Mouse (Mus musculus): ENCODE measurements around the gene Tmco1.
"Not testable (repeated sequence)": the region's sequence is repeated elsewhere in the genome, so short reads cannot be mapped to it uniquely, and the experiment has no call there.

Tmco1 gene

DNA sequence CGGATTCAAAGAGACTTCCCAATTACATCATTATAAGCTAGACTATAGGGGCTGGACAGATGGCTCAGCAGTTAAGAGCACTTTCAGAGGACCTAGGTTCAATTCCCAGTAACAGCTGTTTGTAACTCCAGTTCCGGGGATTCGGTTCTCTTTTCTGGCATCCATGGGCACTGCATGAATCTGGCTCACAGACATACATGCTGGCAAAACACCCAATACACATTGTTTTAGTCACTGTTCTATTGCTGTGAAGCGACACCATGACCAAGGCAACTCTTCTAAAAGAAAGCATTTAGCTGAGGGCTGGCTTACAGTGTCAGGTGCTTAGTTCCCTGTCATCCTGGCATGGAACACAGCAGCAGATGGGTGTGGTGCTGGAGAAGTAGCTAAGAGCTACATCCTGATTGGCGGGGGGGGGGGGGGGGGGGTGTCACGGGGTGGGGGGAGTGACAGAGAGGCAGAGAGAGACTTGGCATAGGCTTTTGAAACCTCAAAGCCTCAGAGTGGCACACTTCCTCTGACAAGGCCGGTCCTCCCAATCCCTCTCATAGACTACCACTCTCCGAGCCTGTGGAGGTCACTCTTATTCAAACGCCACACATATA is 31.1 kb downstream of the Tmco1 start:
- DNase-seq = peak; percentile 66 to 67

DNA sequence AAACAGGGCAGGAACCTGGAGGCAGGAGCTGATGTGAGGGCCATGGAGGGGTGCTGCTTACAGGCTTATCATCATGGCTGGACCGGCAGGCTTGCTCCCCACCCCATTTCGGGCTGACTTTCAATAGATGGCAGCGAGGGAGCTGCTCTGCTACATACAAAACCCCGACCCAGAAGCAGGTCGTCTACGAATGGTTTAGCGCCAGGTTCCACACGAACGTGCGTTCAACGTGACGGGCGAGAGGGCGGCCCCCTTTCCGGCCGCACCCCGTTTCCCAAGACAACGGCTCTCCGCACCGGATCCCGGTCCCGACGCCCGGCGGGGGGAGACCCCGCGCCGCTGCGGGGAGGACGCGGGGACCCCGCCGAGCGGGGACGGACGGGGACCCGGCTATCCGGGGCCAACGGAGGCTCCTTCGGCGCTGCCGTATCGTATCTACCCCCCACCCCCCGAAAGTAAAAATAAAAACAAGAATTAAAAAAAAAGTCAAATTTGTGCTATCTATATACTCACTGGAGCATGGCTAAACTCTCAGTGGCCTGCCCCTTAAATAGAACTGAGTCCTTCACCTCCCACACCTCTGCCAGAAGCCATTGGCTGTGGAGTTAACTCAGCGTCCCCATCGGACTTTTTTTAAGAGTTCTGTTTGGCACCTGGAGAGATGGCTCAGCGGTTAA is 32.1 kb downstream of the Tmco1 start:
- DNase-seq = peak; percentile 17 to 21

DNA sequence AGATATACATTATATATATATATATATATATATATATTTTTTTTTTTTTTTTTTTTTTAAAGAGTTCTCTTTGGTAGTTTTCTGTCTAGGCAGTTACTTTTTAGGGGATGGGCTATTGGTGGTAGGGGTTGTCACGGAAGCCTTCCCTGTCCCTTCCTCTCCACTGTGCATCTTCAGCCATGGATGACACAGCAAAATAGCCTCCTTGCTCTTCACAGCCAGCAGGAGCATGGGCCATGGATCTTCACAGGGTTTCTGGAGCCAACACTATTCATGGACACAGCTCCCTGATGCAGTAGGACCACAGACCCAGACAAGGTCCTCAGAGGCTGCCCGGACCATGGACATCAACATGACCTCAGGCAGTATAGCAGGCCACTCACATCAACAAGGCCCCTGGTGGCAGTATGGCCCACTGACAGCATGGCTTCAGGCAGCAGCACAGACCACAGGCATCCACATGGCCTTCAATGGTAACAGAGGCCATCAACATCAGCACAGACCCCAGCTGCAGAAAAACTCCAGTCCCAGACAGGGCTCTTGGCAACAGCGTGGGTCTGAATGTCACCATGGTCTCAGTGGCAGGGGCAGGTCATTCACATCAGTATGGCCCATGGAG is 32.8 kb downstream of the Tmco1 start:
- no peak for DNase-seq

DNA sequence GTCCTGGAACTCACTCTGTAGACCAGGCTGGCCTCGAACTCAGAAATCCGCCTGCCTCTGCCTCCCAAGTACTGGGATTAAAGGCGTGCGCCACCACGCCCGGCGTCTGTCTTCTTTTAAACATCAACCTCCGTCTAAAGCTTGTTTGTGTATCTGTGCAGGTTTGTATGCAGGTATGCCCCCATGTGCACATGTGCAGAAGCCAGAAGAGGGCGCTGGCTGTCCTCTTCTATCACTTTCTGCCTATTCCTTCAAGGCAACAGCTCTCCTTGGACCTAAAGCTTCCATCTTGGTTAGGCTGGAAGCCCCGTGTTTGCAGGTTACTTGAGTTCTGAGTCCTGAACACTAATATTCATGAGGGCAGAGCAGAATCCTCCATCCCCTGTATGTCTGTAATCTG is 34.7 kb downstream of the Tmco1 start:
- no peak for DNase-seq

DNA sequence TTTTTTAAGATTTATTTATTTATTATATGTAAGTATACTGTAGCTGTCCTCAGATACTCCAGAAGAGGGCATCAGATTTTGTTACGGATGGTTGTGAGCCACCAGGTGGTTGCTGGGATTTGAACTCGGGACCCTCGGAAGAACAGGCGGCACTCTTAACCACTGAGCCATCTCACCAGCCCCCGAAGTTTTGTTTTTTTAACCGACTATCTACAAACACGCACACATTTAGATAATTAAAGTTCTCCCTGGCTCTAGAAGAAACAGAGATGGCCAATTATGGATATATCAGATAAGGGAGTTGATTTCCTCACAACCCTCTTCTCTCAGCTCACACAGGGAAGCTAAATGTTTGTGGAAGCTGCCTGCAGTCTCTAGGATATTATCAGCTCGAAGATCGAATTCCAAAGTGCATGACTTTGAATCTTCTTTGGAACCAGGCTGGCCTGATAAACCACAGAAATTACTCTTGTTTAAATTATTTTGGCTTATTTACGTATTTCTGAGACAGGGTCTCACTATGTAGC is 37.9 kb downstream of the Tmco1 start:
- not testable (repeated sequence) for DNase-seq

DNA sequence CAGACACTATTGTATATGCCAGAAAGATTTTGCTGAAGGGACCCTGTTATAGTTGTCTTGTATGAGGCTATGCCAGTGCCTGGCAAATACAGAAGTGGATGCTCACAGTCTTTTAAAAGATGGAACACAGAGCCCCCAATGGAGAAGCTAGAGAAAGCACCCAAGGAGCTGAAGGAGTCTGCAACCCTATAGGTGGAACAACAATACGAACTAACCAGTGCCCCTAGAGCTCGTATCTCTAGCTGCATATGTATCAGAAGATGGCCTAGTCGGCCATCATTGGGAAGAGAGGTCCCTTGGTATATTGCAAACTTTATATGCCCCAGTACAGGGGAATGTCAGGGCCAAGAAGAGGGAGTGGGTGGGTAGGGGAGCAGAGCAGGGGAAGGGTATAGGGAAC is 41.0 kb downstream of the Tmco1 start:
- not testable (repeated sequence) for DNase-seq

DNA sequence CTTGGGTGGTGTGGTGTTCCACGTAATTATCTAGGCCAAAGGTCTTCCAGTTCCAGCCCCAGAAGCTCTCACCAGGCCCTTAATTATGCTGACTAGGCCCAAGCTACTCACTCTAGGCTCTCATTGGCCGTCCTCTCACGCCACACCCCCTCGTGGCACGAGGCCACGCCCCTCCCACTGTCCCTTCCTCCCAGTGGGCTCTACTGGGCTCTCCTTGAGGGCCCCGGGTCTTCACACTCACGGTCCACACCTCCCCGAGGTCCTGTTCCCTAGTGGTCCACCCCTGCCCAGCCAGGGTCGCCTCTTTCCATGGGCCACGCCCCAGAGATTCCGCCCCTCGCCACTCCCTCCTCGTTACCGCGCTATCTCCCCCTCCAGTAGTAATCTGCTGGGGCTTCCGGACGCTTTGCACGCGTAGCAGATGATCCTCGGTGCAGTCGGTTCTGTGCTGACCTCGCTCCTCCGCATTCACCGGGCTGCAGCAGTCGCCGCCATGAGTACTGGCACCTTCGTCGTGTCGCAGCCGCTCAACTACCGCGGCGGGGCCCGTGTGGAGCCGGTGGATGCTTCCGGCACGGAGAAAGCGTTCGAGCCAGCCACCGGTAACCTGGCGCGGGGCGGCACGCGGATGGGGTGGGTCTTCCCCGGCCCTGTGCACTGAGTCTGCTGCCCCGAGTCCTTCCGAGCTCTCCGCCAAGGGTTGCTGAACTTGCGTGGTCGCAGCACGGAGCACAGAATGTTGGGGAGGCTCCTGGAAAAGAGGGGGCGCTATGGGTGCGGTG is 41.8 kb downstream of the Tmco1 start, which contains the start of gene Aldh9a1:
Gene Aldh9a1, plus strand, starts transcription at position 177 of the 782 bp plus-strand sequence.
- DNase-seq = peak; percentile 89 to 94

DNA sequence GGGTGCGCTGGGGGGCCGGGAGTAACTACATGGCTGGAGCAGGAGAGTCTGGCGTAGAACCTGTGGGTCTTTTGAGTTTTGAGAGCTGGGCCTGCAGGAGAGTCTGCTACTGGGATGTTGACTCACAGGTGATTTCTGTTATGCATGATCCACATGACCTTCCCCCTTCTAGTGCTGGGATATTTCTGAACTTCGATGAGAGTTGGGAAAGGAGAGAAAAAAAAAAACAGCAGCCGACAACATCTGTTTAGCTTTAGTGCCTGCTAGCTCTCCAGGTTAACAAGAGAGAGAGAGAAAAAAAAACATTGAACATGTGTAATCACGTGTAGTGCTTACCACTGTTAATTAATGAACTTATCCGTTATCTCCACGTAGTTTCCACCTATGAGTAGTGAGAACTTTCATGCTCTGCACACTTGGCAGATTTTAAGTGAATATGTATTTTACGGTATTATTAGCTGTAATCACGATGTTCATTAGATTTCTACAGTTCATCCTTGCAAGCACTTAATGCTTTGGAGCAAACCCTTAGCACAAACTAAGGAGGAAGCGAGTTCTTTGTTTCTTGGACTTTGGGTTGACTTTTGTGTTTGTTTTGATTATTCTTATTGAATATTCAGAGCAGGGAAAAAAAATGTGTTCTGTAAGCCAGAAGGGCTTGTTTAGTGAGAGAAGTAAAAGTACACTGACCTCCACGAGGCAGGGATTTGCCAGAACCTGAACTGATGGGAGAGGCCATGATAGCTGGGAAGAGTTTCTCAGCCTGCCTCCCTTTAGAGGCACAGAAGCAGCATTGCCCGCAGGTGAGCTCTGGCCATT is 42.6 kb downstream of the Tmco1 start:
- DNase-seq = no peak

DNA sequence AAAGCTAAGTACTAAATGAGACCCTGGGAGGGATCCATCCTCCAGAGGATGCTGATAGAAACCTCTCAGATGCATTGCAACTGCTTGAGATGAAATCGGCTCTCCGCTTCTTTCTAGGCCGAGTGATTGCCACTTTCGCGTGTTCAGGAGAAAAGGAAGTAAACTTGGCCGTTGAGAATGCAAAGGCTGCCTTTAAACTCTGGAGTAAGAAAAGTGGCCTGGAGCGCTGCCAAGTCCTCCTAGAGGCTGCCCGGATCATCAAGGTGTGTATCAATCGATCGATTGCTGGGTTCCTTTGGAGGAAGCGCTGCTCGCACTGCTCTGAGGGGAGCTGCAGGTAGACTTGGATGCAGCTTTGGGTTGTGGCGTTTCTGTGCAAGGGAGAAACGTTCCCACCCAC is 44.2 kb downstream of the Tmco1 start:
- no peak for DNase-seq

DNA sequence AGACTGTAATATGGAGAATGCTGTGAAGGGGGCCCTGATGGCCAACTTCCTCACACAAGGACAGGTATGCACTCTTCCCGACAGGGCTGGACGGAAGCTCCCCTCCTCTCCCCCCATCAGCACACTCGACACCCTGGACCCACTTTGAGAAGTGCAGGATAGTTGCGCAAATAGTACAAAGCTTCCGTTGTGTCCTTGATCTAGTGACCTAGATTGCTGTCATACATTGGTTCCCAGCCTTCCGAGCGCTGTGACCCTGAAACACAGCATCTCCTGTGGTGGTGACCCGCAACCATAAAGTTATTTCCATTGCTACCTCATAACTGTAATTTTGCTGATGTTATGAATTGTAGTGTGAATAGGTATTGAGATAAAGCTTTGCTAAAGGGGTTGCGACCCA is 49.2 kb downstream of the Tmco1 start:
- DNase-seq = no peak

DNA sequence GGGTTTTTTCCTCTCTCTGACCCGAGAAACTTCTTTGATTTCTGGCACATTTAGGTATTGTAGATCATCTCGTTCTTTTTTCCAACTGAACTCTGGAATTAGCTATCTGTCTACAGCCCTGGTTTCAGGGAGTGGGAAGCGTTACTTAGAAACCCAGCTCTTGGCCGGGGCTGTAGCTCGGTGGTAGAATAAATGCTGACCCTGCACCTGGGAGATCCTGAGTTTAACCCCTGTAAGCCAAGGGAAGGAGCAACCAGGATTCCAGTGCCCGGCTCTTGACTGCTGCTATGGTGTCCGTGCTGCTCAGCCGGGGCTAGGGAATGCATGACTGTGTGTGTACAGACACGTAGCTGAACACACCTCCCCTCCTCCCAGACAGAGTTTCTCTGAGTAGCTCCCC is 50.6 kb downstream of the Tmco1 start:
- DNase-seq = no peak

DNA sequence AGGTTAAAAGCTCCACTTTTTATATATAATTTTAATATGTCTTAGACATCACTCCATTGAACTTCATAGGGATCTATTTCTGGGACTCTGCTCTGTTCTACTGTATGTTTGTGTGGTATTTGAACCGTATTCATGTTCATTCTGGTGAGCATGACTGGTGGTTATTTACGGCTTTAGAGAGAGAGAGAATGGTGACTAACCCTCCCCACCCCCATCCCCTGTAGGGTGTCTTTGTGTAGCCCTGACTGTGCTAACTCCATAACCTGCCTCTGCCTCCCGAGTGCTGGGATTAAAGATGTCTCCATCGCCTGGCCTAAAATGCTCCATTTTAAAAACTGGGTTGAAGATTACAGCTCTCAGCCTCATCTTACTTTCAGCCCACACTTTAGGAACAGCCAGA is 52.1 kb downstream of the Tmco1 start:
- DNase-seq = no peak

DNA sequence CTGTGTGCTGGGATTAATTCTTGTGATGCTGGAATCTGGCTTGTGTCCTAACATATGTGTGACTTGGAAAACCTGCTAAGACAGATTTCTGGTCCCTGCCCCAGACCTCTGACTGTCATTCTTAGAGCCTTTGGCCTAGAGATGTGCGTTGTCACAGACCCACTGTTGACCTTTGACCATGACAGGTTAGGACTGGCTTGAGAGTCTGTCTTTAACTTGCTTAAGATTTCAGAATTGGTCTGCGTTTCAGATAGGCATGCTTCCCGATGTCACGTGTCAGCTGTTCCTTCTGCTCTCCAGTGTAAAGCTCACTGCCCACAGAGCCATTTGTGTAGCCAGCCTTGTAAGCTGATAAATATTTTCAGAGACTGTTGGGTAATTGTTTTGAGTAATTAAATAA is 54.6 kb downstream of the Tmco1 start:
- no peak for DNase-seq

DNA sequence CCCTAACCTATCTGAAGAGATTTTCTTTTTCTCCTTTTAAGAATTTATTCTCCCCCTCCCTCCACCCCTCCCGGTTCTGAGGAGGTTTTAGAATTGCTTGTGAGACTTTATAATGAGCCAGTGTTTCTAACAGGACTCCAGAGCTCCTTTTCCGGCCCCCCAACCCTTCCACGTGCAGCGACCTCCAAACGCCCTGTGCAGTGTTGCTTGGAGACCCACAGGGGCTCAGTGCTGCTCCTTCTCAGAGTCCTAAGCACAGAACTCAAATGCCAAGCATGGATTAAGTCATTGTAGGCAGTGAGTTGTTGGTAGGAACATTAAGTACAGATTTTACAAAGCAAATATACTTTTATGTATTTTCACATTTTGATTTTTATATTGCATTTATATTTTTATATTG is 55.1 kb downstream of the Tmco1 start:
- DNase-seq = no peak

DNA sequence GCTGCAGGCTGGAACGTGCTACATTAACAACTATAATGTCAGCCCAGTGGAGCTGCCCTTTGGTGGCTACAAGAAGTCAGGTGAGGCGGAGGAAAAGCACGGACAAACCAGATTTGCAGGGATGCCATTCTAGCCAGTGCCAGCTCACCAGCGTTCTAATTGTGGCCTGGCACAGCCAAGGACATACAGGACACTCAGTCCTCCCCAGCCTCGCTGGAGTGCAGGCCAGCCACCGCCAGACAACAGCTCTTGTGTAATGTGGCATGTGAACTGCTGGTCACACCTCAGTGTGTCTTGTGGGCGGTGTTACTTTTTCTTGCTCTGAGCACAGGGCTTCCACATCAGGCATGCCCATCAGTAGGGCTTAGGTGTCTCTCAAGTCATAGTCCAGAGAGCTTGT is 57.6 kb downstream of the Tmco1 start:
- no peak for DNase-seq

DNA sequence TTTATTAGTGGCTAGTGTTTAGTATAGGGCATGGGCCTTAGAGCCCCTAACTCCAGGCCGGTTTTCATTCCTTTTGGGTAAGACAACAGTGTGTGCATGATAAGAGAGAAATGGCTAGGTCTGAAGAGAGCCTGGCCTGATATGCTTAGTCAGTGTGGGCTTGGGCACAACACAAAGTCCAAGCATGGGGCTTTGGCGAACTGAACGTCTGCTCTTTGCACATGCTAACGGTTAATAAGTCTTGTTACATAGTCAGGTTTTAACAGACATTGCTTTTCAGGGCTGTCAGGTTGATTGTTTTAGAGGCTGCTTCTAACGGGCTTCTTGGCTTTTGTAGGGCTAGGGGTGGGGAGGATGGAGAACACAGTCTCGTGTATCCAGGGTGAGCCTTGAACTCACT is 58.4 kb downstream of the Tmco1 start:
- no peak for DNase-seq

DNA sequence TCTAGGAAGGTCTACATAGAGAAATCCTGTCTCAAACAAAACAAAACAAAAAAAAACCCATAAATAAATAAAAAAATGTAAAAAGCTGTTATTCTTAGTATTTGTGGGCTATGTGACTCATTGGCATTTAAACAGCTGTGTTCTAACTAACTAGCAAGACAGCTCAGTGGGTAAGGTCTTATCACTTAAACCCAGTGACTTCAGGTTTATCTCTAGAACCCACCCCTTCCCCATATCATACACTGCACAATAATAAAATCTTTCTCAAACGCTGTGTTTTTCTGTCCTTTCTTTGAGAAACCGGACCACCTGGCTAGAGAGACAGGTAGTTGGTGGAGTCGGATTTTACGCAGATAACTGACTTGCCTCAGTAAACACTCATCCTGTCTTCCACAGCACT is 59.8 kb downstream of the Tmco1 start:
- no peak for DNase-seq

DNA sequence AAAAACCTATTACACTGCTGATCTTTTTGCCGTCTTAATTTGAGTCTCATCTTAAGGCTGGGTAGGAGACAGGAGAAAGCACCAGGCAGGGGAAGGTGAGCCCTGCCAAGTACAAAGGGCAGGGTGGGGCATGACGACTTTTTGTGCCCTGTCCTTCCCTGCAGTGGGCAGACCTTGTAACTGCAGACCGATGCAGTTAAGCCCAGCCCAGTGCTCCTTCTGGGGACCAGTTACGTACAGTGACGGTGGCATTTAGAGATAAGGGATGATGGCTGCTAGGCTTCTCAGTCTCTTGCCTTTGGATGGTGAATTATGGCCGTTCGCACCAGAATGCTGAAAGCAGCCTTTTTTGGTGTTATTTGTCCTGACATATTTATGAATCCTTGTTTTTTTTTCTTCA is 60.3 kb downstream of the Tmco1 start:
- DNase-seq = no peak

DNA sequence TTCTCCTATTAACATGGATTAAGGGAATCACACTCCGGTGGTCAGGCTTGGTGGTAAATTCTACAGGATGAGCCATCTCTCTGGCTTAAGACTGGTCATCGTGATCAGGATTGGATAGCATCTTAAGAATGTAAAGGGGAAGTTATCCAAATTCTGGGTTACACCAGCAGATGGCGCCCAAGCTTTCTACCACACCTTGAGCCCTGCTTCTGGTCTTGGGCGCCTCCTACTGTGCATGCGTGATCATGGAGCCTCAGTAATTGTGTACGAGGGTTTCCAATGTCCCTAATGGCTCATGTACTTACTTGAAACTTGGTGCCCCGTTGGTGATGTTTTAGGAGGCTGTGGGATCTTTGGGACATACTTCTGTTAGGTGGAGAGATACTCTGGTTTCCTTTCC is 61.7 kb downstream of the Tmco1 start:
- DNase-seq = peak; percentile 86 to 93

DNA sequence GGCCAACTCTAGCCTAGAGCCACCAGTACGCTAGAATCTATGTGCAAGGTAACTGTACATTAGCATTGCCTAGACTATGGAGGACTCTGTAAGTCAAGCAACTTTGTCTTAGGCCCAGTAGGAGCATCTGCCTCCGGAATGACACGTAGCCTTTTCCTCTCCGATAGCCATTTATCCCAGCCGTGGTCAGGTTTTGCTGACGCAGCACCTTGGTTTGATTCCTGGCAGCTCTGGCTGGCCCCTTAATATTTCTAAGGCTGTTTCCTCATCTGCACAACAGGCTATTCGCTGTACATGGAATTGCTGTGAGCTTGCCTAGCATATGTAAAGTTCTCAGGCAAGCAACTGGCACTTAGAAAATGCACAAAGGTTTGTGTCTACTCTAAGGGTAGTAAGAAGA is 64.6 kb downstream of the Tmco1 start:
- no peak for DNase-seq

DNA sequence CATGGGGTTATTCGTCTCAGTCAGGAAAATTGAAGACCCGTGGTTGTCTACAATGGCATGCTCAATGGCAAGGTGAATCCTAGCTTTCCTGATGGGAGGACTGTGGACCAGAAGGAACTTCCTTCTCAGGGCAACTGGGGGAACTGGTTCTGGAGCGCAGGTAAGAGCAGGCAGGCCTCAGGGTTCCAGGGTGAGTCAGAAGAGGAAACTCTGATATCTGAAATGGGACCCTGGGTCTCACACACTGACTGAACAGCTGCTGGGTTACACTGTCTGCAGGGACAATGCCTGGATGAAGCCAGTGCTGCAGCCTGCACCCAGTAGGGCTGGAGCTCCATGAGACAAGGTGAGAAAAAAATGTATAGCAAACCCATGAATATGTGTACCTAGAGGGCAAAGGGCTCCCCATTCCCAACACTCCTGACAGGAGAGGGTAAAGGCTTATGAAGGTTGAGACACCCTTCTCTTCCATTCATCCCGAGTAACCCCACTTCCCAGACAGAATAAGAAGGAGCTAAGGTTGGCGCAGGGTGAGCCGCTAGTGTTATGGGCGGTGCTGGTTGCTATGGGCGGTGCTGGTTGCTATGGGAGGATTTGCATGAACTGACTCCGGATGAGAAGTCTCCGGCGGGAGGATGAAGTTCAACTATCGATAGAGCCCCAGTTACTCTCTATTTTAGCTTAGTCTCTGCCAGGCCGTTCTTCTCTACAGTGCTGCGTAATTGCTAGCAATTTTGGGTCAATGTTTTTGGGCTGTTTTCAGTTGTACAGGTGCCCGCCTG is 66.0 kb downstream of the Tmco1 start:
- no peak for DNase-seq

DNA sequence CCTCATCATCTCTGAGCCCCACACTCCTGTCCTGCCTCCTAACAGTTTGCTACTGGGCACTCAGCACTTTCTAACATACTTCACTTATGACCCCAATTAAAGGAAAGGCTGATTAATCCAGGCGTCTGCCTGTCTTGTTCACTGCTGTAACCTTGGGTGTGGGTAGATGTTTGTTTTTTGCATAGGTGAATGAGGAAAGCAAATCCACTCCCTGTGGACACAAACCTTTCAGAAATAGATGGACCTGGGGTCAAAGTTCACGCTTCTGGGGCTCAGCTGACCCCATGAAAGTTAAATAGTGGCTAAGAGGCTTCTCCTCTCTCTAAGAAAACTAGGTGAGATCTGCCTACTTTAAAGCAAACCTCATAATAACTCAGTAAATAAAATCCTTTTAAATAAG is 66.8 kb downstream of the Tmco1 start:
- no peak for DNase-seq
